In genomic region chr15:56022315-56022714, GRCm38 (mm10) we compare ENCODE assay signal across 24 mouse cellular contexts.
DNase-seq lines count a peak whose midpoint lies in the region; ATAC-seq and TF ChIP-seq lines count a peak whose summit lies in the region.
"Had no signal": no experiment of that assay in that cellular context is flagged by ENCODE, and none has a peak within 500 bp of the region (broad histone marks: within the 10 kb centered on the region; RNA-seq: fewer than 3 reads in every experiment).

No protein-coding gene starts in this region.

- H3K4me2 ChIP-seq in midbrain, embryonic 13.5 days (replicated peaks), result no peak overlapping the region
- H3K4me2 ChIP-seq: embryonic facial prominence, embryonic 12.5 days; embryonic facial prominence, embryonic 15.5 days; forebrain, embryonic 12.5 days; forebrain, embryonic 15.5 days; heart, embryonic 11.5 days; hindbrain, embryonic 12.5 days; hindbrain, embryonic 15.5 days had no signal

- H3K9me3 ChIP-seq in midbrain, embryonic 13.5 days, result no peaks in the 10 kb centered on the region
- H3K9me3 ChIP-seq: embryonic facial prominence, embryonic 12.5 days; embryonic facial prominence, embryonic 15.5 days; forebrain, embryonic 15.5 days; G1E; hindbrain, embryonic 12.5 days; hindbrain, embryonic 15.5 days had no signal

- H3K27me3 ChIP-seq in C2C12 (ENCODE audit: control insufficient read depth, insufficient read depth, insufficient read length), result no peaks in the 10 kb centered on the region
- no peaks in the 10 kb centered on the region for H3K27me3 ChIP-seq in midbrain, embryonic 13.5 days
- H3K27me3 ChIP-seq: CH12.LX; embryonic facial prominence, embryonic 12.5 days; embryonic facial prominence, embryonic 15.5 days; forebrain, embryonic 12.5 days; forebrain, embryonic 15.5 days; hindbrain, embryonic 15.5 days; Patski had no signal

- no peaks in the 10 kb centered on the region for H3K79me3 ChIP-seq in C2C12 (ENCODE audit: low read depth)

- H3K36me3 ChIP-seq in C2C12 (ENCODE audit: control insufficient read depth, insufficient read depth), result no peaks in the 10 kb centered on the region
- H3K36me3 ChIP-seq in midbrain, embryonic 13.5 days, result no peaks in the 10 kb centered on the region
- H3K36me3 ChIP-seq: embryonic facial prominence, embryonic 12.5 days; embryonic facial prominence, embryonic 15.5 days; forebrain, embryonic 12.5 days; forebrain, embryonic 15.5 days; G1E; hindbrain, embryonic 12.5 days; hindbrain, embryonic 15.5 days had no signal

- DNase-seq in 3134 (ENCODE audit: extremely low read depth, insufficient read length, low spot score), result peak; percentile 14
- peak; percentile 54 for DNase-seq in adrenal gland, postnatal 10 days
- peak; percentile 64 to 80 for DNase-seq in adrenal gland, postnatal 36 days
- DNase-seq in thymus, postnatal 4 days, result no peak
- no peak for DNase-seq in layer of hippocampus, adult 9-10 months (ENCODE audit: low spot score)
- DNase-seq in left cerebral cortex, adult 2 months (ENCODE audit: extremely low spot score in 1 of 2, low spot score in 2 of 2), result no peak
- DNase-seq: cerebellum, adult 11-12 months; cerebellum, adult 9-10 months; gastrocnemius, postnatal 10 days; gastrocnemius, postnatal 36 days; heart, adult 11 months had no signal

- intact Hi-C loops in left cerebral cortex, adult 2 months (cut with DNase I), result no loop called here

- TF ChIP-seq CTCF in C2C12 (IDR thresholded peaks at IDR 0.05; ENCODE audit: control insufficient read depth, insufficient read depth, insufficient read length), result no peak
- TF ChIP-seq CTCF in left cerebral cortex, adult 2 months (IDR thresholded peaks at IDR 0.05), result no peak

- no peak overlapping the region for H3K4me3 ChIP-seq in C2C12 (ENCODE audit: insufficient read depth, poor library complexity, severe bottlenecking)
- H3K4me3 ChIP-seq in midbrain, embryonic 13.5 days (replicated peaks), result no peak overlapping the region
- H3K4me3 ChIP-seq in left cerebral cortex, adult 2 months, result no peak overlapping the region
- H3K4me3 ChIP-seq: embryonic facial prominence, embryonic 12.5 days; embryonic facial prominence, embryonic 15.5 days; forebrain, embryonic 12.5 days; forebrain, embryonic 15.5 days; hindbrain, embryonic 12.5 days; hindbrain, embryonic 15.5 days had no signal

- no peak overlapping the region for H3K27ac ChIP-seq in midbrain, embryonic 13.5 days
- no peak overlapping the region for H3K27ac ChIP-seq in left cerebral cortex, adult 2 months
- H3K27ac ChIP-seq: embryonic facial prominence, embryonic 12.5 days; embryonic facial prominence, embryonic 15.5 days; forebrain, embryonic 12.5 days; forebrain, embryonic 15.5 days; hindbrain, embryonic 12.5 days; hindbrain, embryonic 15.5 days had no signal

- no peaks in the 10 kb centered on the region for H3K79me2 ChIP-seq in C2C12 (ENCODE audit: control insufficient read depth, insufficient read depth)

- WGBS in midbrain, embryonic 13.5 days, result 89% methylated on average over 4 of the region's 4 CpGs

- no peak overlapping the region for H3K9ac ChIP-seq in midbrain, embryonic 13.5 days (replicated peaks)
- H3K9ac ChIP-seq: embryonic facial prominence, embryonic 12.5 days; embryonic facial prominence, embryonic 15.5 days; forebrain, embryonic 12.5 days; forebrain, embryonic 15.5 days; hindbrain, embryonic 12.5 days; hindbrain, embryonic 15.5 days had no signal

- ATAC-seq in midbrain, embryonic 13.5 days, result no peak
- ATAC-seq: forebrain, embryonic 15.5 days; intestine, postnatal 0 days; Patski had no signal

- H3ac ChIP-seq in C2C12 (ENCODE audit: control insufficient read depth, insufficient read length, low read depth), result no peak overlapping the region

- no peaks in the 10 kb centered on the region for H3K4me1 ChIP-seq in midbrain, embryonic 13.5 days (replicated peaks)
- H3K4me1 ChIP-seq: embryonic facial prominence, embryonic 12.5 days; embryonic facial prominence, embryonic 15.5 days; forebrain, embryonic 15.5 days; hindbrain, embryonic 12.5 days; hindbrain, embryonic 15.5 days had no signal

TF ChIP-seq in C2C12, 6 proteins besides CTCF, POLR2A, EP300 and RAD21:
- TF ChIP-seq CEBPB (IDR thresholded peaks at IDR 0.05; ENCODE audit: low read depth), result no peak
- TF ChIP-seq MYOD1 (IDR thresholded peaks at IDR 0.05; ENCODE audit: control insufficient read depth, insufficient read length, low read depth), result peak; percentile 64
- no peak for TF ChIP-seq USF1 (IDR thresholded peaks at IDR 0.05; ENCODE audit: low read depth)
- TF ChIP-seq MAX (IDR thresholded peaks at IDR 0.05), result no peak
TF ChIP-seq in C2C12: peak in this region for 1.

Comparison
In these comparisons a context has a peak if more than half of its experiments do, and no peak if none do; other contexts are left out.
1. DNase-seq: peak in 3134 (single experiment), adrenal gland, postnatal 10 days (single experiment) and adrenal gland, postnatal 36 days (2 of 2); none in thymus, postnatal 4 days (single experiment), layer of hippocampus, adult 9-10 months (single experiment) and left cerebral cortex, adult 2 months (0 of 2).